Mouse (Mus musculus) cerebellum, adult 11-12 months (tissue): Measurements from ENCODE around the gene Pik3cd.

Experiments
- DNase-seq: peaks from one replicate; pipeline ENCODE4 v3.0.0; 2022

The Pik3cd gene

DNA sequence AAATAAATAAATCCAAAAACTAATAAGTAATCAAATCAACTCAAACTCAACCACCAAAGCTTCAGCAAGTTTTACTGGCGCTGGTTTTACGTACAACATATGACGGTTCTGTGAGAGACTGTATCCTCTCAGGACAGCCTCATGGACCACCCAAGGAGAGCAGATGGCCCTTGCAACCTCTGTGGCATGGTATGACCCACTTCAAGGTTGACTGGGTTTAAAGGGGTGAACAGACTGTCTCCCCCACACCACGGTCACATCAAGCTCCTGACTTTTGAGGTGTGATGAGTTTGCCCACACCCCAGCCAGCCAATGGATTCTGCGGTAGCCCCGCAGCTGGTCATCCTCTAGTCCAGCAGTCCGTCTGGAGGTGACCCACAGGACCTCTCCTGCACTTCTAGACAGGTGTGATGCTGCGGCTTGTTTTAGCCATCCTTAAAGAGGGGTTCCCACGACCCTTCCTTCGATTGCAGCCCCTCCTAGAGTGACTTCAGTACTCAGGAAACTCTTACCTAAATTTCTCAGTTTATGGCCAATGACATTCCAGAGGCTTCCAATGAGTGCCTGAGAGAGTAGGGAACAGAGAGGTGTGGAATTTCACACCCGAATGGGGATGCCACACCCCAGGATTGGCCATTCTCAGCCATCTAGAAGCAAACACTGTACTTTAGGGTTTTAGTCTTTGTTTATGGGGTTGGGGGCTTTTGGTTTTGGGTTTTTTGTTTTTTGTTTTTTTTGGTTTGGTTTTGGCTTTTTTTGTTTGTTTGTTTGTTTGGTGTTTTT, 17.3 kb downstream of the Pik3cd start:
- no peak for DNase-seq

GRCm38 (mm10) chr4:149683875-149684274, 18.5 kb downstream of the Pik3cd start:
- no peak for DNase-seq

DNA sequence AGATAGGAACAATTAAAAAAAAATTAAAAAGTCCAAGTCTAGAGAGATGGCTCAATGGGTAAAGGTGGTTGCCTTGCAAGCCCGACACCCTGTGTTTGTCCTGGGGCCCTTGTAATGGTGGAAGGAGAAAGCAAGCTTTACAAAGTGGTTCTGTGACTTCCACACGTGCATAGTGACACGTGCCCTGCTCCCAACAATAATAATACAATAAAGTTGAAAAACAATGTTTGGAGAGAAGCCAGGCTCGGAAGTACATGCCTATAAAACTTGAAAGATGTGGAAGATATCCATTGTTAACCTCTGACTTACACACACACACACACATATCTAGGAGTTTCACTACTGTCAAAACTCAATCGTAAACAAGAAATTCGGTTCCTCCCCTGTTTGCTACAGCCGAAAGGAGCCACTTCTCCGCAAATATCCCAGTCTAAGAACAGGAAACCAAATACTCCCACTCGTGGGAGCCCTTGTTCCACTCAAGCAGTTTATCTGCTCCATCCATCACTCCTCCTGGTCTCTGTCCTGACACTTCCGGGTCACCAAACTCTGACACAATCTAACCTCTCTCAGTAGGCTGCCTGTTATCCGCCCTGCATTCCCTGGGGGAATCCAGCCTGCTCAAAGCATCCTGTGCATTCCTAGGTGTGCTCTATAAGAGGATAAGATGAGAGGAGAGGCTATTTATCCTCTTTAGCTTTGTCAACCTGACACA, 23.2 kb downstream of the Pik3cd start:
- DNase-seq = no peak

DNA sequence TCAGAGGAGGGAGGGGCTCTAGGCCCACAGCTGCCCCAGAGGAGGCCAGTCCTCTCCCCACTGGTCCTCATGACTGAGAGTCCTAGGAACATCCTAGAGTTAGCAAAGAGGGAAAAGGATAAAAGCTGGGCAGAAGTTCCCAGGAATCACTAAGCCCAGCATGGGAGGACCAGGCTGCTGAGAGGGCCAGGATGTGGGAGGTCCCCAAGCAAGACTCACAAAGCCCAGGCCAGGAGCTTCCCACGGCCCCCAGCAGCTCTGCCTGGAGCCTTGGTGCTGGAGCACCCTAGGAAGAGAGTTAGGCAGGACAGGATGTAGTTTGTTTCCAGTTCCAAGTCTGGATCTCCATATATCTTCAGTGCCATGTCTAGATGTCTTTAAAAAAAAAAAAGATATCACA, 24.4 kb downstream of the Pik3cd start:
- no peak for DNase-seq

- DNase-seq = peak; percentile 84
Observed at GRCm38 (mm10) chr4:149675378-149676261, 26.8 kb downstream of the Pik3cd start.

DNA sequence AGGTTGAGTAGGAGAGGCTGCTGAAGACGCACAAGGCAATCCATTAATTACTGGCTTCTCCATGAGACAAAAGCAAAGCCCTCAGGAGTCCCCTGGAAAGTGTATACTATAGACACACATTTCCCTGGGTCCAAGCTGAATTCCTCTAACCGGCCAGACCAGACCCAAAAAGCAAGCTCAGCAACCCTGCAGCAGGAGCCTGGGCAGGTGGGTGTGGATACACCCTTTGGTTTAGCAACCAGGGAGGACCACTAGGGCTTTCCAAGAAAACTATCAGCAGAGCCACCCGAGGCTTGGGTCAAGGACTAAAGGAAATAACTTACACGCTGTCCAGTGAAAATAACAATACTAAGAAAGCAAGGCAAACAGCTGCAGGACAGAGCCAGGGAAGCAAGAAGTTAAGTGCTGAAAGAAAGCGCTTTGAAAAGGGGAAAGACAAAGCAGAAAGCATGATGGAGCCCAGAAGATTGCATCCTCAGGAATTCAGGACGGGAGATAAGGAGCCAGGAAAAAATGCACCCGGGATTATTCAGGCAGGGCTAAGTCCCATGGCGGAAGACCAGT, 27.5 kb downstream of the Pik3cd start:
- no peak for DNase-seq

- DNase-seq = no peak
Observed at GRCm38 (mm10) chr4:149672747-149673146, 29.6 kb downstream of the Pik3cd start.

DNA sequence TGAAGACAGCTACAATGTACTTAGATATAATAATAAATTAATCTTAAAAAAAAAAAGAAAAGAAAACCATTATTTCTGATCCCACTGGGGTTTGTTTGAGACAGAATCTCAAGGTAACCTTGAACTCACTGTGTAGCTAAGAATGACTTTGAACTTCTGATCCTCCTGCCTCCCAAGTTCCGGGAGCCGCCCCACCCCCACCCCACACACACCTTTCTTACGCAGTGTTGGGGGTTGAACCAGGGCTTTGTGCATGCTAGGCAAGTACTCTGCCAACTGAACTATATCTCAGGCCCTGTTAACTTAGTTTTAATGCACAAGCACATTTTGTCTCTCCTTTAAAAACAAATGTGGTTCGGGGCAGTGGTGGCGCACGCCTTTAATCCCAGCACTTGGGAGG, 31.2 kb downstream of the Pik3cd start:
- no peak for DNase-seq

DNA sequence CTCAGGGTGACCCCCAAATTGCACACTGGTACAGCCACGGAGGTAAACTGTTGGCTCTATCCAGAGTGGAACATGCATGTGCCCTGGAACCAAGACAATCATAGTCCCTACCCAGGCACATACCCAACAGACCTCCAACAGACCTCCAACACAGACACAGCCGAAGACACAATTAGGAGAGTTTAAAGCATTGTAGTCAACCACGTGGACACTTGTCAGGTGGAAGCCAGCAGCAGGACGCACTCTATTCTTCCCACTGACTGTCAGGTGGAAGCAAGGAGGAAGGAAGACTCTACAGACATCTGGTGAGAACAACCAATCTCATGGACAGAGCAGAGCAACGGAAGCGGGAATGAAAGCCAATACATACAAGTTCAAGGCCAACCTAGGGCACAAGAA, 36.7 kb downstream of the Pik3cd start:
- DNase-seq = no peak

DNA sequence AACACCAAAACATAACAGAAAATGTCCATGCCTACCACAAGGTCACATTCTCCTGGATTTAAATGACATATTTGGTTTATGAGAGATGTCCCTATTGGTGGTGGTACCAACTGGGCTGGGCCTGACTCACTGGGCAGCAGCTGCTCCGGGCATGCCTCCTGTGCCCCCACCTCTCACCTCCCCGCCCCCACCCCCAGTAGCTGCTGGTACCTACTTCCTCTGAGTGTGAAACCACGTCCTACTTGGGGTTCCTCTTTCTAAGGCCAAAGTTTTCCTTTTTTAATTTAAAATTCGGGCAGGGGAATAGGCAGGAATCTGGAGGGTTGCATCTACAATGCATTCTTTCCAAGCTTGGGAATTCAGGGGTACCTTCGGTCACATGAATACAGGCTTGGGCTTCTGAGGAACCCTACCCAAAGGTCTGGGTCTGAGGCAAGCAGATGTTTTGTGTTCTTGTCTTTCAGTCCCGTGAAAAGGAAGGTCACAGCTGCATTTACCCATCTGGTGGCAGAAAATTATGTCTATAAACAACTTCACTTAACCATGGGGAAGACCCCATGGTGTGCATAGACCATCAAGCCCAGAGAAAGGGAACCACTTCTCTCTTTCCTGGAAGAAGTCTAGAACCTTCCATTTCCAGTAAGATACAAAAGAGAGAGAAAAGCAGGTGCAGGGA, 37.2 kb downstream of the Pik3cd start:
- no peak for DNase-seq

- DNase-seq = no peak
Observed at GRCm38 (mm10) chr4:149663849-149664503, 38.4 kb downstream of the Pik3cd start.

DNA sequence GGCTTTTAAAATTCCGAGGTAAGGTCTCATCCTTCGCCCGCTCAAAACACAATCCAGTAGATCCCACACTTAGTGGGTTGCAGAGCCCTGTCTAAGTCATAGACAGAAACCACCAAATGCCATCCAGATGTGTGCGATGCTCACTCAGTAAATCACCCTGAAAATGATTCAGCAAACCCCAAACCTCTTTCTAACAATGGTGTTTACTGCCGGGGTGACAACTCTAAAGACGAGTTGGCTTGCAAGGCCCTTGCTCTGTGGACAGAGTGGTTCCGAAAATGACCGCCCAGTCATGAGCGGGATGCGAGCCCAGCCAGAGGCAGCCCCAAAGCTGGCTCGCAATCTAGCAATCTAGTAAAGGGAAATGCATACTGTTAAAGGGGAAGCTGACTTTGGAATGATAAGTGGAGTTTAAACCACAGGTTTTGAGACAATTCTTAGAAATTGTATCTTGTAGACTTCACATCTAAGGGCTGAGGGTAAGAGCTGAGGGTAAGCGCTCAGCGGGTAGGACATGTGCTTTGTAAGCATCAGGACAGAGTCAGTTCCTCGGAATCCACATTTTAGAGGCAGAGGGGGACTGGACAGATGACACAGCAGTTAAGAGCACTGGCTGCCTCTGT, 40.3 kb downstream of the Pik3cd start:
- no peak for DNase-seq

DNA sequence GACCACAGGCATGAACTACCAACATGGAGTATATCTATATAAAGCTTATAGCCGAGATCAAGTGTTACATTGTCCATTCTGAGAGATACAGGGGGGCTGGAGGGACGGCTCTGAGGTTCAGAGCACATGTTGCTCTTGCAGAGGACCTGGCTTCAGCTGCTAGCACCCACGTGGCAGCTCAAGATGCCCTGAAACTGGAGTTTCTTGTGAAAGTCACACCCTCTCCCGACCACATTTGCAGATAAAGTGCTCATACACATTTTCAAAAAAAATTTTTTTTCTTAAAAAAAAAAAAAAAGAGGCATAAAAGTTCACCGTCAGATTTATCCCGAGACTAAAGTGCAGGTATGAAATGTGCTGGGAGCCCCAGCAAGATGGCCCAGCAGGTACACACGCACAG, 41.8 kb downstream of the Pik3cd start:
- no peak for DNase-seq

- DNase-seq = no peak
Observed at GRCm38 (mm10) chr4:149659495-149660116, 42.8 kb downstream of the Pik3cd start.

- no peak for DNase-seq
Observed at GRCm38 (mm10) chr4:149657858-149658416, 44.4 kb downstream of the Pik3cd start.

DNA sequence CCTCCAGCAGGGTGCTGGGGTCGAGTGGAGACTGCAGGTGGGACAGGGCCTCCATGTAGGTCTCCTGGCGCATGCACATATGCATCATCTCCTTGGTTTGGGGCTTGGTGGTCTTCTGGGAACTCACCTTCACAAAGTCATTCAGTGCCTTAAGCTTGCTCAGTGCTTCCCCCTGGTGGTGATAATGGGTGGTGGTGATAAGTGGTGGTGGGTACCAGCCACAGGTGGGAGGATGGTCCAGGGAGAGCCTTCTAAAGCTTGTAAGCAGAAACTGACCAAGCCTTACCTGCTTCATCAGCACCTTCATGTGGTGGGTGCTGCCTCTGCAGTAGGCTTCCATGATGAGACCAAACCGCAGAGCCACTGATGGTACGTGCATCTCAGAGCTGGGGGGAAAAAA, 48.1 kb downstream of the Pik3cd start:
- DNase-seq = no peak

GRCm38 (mm10) chr4:149650493-149651193, 51.7 kb downstream of the Pik3cd start:
- peak; percentile 72 for DNase-seq

DNA sequence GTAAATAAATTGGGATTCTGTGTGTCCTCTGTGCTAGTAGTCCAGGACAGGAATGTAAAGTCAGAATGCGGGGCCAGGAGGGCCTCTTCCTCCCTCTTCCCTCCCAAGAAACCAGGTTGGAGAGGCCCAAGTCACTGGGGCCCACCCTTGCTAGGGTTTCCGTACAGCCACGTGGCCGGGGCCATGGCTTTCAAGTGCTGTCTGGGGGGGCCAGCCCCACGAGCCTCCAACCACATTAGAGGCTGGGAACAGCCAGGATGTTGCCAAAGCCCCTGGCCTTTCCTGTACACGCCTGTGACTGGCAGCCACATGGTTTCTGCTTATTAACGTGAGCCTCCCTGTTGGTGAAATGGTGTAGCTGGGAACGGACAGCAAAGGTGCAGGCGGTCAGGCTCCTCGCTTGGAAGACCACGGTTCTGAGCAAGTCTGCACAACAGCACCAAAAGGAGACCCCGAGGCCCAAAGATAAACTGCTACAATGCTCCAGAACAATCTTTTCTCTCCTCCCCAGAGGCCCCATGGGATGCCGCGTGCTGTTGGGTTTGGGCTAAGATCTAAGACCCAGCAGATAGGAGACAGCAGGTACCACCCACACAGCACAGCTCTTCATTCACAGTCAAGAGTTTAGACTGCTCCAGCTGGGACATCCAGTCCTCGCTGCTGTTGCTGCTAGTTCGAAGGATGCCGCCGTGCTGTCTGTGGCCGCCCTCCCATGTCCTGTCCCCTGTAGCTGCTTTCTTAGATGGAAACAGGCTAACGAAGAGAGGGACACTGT, 54.2 kb downstream of the Pik3cd start:
- DNase-seq = no peak

DNA sequence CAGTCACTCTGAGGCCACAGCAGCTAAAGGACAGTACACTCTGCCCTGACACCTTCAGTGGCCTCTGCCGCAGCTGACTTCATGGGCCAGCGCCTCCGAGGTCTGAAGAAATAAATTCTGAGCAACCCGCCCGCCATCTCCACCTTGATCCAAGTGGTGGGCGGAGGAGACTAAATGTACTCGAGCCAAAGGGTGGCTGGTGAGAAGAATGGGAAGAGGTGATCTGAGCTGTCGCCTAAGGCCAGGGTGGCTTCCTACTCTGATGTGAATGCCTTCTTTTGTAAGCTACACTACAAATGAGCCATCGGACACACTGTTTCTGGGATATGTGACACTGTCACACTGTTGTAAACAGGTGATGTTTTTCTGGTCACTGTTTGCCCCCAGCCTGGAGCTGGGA, 56.6 kb downstream of the Pik3cd start:
- DNase-seq = no peak
